Mouse (Mus musculus) layer of hippocampus, postnatal 25 days (tissue): ENCODE measurements around the gene Heatr5a. TPM values are rescaled to one million over a fixed set of nuclear protein-coding genes. Genes with fewer than 3 reads are reported as not detected.

ENCODE experiments used
- DNase-seq, 2 experiments: peaks; one replicate each; pipeline ENCODE4 v3.0.0; 2022; ENCODE audit warnings: mixed read lengths in 2 of 2, low spot score in 1 of 2; ENCODE audit errors: extremely low spot score in 1 of 2
- total RNA-seq, 2 experiments: library from RNA; stranded (reverse); gene quantifications; 2 replicates each; pipeline ENCODE4 v1.2.3; 2021

Gene Heatr5a
- total RNA-seq, 2 experiments from 2014 or later = 7.4 to 8.4 TPM

DNA sequence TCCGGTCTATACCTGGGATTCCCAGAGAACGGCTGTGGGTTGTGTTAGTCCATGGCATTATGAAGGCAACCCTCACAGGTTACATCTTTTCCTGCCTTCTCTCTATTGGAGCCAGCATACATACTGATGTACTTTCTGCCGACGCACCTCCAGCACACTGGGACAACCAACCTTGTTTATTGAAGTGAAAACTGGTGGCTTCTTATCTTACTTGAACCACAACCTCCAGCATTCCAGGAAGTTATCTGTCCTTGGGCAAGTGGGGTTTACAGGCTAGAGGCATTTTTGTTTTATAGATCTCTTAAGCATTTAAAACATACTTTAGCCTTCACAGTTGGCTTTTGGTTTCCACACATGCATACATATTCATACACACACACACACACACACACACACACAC, 119.5 kb downstream of the Heatr5a start:
- no peak for DNase-seq

DNA sequence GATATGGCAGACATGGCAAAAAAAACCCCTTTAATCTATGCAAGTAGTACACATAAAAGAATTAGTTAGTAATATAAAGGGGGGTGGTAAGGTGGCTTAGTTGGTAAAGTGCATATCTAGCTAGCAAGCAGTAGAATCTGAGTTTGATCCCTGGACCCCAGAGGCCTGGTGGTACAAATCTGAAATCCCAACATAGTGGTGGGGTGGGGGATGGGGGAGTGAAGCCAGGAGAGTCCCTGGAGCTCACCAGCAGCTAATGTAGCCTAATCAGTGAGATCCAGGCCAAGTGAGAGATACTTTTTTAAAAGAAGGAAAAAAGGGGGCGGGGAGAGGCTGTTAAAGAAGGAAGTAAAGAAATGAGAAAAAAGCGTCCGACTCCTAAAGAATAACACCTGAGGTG, 120.0 kb downstream of the Heatr5a start:
- DNase-seq = no peak

DNA sequence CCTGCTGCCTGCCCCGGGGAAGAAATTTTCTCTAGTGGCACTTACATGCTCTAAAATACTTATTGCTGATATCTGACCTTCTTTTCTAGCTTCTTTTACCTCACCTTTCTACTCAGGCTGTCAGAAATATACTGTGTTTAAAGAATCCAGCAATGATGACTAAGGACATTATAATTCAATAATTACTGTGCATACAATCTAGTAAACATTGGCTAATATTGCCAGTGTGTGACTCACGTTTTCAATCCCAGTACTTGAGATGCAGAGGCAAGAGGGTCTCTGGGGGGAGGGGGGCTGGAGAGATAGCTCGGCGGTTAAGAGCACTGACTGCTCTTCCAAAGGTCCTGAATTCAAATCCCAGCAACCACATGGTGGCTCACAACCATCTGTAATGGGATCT, 120.8 kb downstream of the Heatr5a start:
- DNase-seq = no peak

DNA sequence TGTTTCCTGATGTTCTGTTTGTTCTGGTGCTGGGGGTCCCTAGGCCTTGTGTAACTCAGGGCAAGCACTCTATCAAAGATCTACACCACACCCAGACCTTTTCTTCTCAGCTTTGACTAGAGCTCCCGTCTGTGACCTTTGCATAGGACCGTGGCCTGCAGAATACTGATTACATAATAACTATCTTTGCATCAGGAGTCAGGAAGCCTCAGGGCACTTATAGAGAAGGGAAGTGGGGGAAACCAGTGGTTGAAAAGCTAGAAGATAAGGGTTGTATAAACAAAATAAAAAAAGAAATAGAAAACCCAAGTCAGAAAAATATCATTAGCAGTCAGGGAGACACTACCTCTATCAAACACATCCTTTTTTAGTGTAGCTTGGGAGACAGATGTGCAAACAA, 121.2 kb downstream of the Heatr5a start:
- no peak for DNase-seq

DNA sequence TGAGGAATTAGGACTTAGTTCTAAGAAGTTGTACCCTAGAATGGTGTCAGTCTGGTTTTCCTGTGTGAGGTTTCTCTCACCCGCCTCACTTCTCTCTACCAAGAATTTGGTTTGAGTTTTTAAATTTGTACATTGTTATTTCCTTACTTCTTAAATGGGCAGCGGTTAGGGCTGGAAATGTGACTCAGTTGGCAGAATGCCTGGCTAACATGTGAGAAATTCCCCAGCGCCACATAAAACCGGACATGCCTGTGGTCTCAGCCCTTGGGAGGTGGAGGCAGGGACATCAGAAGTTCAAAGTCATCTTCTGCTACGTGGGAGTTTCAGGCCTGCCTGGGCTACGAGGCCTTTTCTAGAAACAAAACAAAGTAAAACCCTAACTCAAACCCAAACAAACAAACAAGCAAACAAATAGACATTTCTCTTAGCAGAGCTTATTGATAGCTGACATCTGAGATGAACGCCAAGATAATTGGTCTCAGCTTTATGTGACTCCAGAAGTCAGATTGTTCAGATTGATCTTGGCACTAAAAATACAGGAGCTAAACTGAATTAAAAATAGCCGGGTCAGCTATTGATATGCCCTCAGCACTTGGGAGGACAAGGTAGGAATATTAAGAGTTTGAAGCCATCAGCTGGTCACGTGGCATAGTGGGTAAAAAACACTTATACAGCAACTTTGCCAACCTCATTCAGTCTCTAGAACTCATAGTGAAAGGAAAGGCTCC, 123.0 kb downstream of the Heatr5a start:
- DNase-seq = no peak

DNA sequence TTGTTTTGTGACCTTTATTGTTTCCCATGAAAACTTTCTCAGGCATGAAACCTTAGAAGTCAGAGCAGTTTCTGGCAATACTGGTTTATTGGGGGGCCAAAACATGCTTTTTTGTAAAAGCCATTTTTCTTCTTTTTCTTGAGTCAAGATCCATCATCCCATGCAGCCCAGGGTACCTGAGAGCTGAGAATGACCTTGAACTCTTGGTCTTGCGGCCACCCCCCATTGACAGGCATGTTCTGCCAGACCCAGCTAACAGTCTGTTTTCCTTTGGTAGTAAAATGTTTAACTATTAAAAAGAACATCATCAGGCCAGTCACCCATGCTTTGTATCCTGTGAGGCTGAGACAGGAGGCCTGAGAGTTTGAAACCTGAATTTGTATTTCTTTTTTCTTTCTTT, 125.9 kb downstream of the Heatr5a start:
- no peak for DNase-seq

DNA sequence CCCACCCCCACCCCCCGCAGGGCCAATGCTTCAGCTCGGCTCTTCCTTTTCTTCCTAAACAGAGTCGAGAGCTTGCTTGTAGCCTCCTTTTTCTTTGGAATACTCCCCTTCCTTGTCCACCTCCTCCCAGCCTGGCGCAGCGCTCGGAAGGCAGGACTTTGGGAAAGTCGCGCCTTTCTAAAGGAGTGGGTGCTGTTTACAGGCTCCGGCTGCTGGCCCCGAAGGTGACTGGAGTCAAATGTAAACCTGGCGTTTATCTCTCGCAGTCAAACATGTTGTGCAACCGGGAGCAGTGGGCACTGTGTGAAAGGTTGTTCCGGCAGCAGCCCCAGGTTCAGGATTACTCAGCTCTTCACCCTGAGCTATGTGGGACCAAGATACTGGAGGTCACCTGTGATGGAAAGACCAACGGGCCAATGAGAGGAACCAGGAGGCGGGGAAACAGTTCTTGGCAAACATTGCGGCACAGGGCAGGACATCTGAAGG, 126.3 kb downstream of the Heatr5a start:
- peak; percentile 77 to 94 for DNase-seq

DNA sequence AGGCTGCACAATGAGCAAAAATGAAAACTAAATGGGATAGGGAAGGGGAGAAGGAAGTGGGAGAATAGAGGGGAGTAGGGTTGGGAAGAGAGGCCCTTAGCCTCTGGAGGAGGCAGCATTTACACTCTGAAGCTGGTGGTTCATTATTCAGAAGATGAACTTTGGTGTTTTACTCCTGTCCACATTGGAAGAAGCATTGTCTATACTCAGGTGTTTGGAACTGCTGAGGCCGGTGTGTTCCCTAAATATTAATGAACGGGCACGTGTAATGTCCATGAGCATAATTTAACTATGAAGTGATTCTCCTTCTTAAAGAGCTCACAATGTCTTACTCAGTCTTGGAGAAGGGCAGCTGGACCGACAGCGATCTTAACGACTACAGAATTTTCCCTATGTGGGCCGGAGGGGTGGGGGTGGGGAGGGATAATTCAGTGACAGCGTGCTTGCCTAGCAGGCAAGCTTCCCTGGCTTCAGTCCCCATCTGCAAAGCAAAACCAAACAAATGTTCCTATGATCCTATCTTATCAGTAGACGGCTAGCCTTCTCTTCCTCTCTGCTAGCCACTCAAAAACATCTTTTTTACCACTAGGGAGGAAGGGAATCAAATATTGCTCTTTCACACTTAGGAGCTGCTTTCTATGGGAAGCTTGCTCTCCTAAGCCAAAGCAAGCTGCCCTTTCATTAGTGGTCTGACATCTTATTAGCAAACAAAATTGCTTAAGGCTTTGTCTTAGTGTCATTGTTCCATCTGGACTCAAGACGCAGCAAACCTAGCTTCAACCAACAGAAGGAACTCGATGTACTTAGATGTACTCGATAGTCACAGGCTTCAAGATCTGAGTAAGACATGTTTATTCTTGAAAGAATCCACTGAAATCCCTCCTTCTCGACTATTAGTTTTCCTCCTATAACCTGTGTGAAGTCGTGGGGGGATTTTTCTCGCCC, 127.3 kb downstream of the Heatr5a start:
- DNase-seq = no peak

DNA sequence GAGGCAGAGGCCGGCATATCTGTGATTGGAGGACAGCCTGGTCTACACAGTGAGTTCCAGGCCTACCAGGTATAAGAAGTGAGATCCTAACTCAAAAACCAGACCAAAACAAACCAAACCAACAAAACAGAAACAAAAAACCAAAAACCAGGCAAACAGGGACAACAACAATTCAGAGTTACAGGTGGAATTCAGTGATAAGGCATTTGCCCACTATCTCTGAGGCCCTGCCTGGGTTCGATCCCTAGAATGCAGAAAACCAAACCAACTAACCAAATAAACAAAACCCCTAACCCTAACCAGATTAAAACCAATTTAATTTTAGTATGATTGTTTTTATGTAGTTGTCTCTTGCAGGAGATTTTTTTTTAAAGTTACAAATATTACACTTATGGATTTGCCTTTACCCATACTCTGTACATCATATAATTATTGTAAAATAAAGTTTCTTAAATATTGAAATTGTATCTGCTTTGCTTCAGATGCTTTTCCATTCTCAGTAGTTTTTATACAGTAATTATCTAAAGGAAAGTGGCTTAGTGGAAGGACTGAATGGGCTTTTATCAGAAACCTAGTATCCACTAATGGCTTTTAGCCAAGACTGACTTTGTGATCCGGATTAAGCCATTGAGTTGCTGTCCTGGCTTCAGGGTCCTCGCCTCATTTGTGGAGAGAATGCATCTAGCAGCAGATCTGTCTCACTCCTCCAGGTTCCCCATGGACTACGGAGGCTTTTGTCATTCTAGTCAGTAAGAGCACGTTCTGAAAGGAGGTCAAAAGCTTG, 128.8 kb downstream of the Heatr5a start:
- DNase-seq = no peak

DNA sequence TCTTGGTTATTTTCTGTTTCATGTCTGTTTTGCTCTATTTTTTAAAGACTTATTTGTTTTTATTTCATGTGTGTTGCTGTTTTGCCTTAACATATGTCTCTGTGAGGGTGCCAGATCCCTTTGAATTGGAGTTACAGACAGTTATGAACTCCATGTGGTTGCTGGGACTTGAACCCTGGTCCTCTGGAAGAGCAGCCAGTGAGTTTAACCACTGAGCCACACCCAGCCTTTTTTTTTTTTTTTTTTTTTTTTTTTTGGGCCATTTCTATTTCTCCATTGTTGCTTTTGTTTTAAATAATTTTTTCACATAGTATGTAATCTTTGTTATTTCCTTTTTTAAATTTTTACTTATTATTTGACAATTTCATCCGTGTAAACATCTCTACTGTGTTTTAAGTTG, 131.3 kb downstream of the Heatr5a start:
- DNase-seq = no peak

DNA sequence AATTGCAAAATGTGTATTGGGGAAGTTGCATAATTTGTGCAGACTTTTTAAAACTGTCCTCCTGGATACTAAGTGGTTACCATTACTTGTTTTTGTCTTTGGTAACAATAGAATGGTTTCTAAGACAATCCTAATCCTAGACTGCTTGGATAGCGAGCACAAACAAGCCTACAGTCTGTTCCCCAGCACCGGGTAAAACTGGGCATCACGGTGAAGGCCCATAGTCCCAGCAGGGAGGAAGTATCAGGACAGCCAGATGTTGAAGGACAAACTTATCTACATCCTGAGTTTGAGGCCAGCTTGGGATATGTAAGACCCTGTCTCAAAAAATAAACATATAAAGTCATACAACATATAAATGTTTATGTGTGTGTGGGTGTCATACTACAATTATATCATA, 135.9 kb downstream of the Heatr5a start:
- no peak for DNase-seq

DNA sequence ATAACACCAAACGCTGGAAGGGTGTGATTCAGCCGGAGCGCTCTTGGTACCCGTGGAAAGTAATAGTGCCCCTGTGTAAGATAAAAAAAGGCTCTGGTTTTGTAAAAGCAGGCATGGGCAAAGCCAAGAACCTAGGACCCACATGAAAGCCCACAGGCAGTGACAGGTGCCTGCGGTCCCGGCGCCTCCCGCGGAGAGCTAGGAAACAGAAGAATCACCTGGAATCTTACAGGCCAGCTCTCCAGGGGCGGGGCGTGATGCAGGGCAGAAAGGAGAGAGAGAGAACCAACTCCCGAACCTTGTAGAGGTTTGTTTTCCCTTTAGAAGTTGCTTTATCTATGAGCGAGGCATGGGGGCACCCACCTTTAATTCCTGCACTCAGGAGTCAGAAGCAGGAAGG, 139.2 kb downstream of the Heatr5a start:
- no peak for DNase-seq

DNA sequence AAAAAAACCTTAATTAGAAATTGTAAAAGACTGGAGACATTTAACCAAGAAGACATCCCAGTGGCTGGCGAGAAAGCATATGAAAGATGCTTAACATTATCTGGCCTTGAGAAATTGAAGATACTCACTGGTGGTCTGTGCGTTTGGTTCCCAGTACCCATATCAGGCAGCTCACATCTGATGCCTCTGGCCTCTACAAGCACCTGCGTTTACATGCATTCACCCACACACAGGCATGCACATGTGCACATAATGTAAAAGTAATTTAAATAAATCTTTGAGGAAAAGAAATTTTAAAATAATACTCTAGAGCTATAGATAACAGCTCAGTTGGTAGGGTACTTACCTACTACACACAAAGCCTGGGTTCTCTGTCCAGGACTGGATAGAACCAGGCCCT, 139.8 kb downstream of the Heatr5a start:
- no peak for DNase-seq

DNA sequence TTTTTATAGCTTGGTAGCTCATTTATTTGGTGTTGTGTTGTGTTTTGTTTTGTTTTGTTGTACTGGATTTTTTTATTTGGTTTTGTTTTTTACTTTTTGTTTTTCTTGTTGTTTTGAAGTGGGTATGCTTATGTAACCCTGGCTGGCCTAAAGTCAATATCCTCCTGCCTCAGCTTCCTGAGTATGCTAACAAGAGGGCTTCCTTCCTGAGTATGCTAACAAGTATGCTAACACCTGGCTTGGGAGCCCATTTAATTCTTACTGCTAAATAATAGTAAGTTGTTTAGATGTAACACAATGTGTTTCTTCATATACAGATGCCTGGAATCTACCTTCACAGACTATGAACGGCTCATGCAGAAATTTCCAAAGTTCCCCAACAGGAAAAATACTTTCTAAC, 140.4 kb downstream of the Heatr5a start:
- DNase-seq = no peak

DNA sequence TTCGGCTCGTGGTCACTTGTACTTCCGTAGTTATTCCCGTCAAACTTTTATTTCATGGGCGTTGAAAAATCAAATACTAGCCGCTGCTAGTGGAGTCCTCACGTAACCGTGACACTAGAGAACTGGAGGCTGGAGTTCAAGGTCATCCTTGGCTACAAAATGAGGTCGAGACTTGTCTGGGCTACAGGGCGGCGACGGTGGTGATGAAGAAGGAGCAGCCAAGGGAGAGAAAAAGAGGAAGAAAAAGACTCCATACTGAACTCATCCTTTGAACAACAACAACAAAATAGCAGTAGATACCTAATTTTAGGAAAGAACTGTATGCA, 141.1 kb downstream of the Heatr5a start:
- no peak for DNase-seq

DNA sequence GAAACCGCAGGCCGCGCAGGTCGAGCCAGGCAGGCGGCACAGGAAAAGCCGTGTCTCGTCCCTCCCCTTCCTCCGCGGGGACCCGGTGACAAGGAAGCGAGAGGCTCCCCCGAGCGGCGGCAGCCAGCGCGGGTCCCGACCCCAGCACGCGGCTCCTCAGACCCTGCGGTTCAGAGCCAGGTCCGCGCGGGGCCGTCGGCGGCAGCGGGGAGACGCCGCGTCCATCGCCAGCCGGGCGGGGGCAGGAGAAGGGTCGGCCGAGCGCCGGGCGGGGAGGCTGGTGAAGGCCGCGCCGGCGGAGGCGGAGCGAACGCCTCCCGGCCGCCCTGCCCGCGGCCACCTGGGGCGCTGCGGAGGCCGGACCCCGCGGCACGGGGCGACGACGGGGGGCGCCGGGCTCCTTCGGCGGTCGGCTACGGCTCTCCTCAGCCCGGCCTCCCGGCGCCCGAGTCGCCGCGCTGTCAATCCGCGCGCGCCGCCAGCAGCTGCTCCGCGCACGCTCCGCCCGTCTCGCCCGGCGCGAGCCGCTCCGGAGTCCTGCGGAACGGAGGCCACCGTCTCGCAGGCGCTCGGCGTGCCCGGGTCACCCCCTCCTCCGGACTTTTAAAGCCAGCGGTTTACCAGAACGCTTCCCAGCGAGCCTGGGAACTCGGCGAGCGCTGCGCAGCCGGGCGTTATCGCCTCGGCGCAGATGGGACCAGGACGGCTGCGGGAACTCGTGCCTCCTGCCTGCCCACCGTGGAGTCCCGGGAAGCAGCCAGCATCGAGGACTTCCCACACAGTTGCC, 141.6 kb downstream of the Heatr5a start, which contains the start of gene Hectd1:
Gene Hectd1 (minus strand): TSS at position 247 of the 787 bp plus-strand sequence.
- DNase-seq = peak; percentile 65 to 91

DNA sequence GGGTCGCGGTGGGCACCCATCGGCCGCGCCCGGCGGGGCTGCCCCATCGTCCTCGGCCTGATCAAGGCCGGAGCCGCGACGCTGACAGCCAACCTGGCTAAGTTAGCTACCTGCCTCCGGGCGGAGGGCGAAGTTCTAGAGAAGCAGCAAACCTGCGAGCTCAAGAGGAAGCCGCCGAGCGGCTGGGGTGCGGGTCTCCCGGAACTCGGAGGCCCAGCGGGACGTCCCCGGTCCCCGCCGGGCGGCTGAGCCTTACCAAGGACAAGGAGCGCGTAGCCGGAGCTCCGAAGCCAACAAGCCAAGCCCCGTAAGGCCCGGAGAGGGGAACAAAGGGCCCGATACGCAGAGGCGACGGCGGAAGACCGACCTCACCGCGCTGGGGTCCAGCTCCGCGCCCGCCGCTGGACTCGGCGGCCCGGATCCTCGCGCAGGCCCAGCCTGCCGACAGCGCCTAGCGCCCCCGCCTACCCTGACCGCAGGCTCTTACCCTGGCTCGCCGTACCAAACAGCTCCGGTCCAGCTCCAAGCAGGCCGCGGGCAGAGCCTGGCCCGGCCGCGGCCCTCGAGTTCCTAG, 142.3 kb downstream of the Heatr5a start:
- peak in 1 of 2 experiments; percentile 33 for DNase-seq

DNA sequence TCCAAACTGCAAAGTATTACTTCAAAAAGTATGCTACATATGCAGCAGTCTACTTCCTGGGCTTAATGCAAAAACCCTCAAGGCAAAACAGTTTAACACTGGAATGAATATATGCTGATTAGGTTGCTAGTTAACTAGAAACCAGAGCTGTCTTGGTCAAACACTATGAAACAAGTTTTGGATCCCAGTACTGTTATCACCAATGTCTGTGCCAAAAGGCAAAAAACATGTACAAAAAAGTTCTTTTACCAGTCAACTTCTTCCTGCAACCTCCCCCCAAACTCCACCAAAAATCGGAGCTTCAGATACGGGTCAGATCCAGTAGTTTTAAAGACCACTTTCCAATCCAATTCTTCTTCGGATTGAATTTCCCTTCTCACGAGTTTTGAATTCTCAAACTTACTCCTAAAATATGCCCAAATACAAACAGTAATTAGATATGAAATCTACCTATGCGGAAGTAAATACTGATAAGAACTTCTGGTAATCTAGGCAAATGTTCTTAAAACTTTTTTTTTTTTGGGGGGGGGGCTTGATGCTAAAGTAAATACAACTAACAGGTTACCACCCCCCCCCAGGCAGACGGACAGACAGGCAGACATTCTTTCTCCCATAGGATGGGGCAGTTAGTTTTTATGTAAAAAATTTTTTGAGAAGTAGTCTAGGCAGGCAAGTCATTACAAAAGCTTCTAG, 143.0 kb downstream of the Heatr5a start:
- no peak for DNase-seq
